Mouse (Mus musculus): Measurements from ENCODE around the gene Sel1l2. TPM values are rescaled to one million over a fixed set of nuclear protein-coding genes. Genes with fewer than 3 reads are reported as not detected.

Gene Sel1l2
- total and polyA plus RNA-seq, 2 experiments from 2014 or later = not detected

- DNase-seq (ENCODE audit: low spot score) (no peak), ATAC-seq (ENCODE audit: low FRiP score) (no peak)
- Histone ChIP-seq H3K4me3 (ENCODE audit: low read depth, low read length) (no peak overlapping the region), H3K9me3 (ENCODE audit: low read length) (no peaks in the 10 kb centered on the region), H3K36me3 (ENCODE audit: insufficient read depth, low read length) (no peaks in the 10 kb centered on the region), H3K9ac (replicated peaks; ENCODE audit: low read length, poor library complexity, severe bottlenecking) (no peak overlapping the region), H3K27me3 (ENCODE audit: insufficient read depth, low read length) (no peaks in the 10 kb centered on the region), H3K4me1 (ENCODE audit: insufficient read depth, low read length) (no peaks in the 10 kb centered on the region), H3K27ac (ENCODE audit: low read depth, low read length) (no peak overlapping the region), H3K4me2 (ENCODE audit: low read depth, low read length, poor library complexity, severe bottlenecking) (no peak overlapping the region)
- no peak for TF ChIP-seq CTCF (IDR thresholded peaks at IDR 0.05)
- 92% methylated on average over 2 of the region's 2 CpGs for whole genome bisulfite sequencing
These were observed 95.7 kb downstream of the Sel1l2 start for GRCm38 (mm10) chr2:140293820-140294219.

GRCm38 (mm10) chr2:140280808-140281207, 108.7 kb downstream of the Sel1l2 start:
- no peaks in the 10 kb centered on the region for H3K27me3 ChIP-seq (ENCODE audit: insufficient read depth, low read length)
- H3K4me2 ChIP-seq (ENCODE audit: low read depth, low read length, poor library complexity, severe bottlenecking) = no peak overlapping the region
- no peak overlapping the region for H3K27ac ChIP-seq (ENCODE audit: low read depth, low read length)
- H3K9ac ChIP-seq (replicated peaks; ENCODE audit: low read length, poor library complexity, severe bottlenecking) = no peak overlapping the region
- ATAC-seq (ENCODE audit: low FRiP score) (no peak), DNase-seq (ENCODE audit: low spot score) (no peak)
- no peaks in the 10 kb centered on the region for H3K4me1 ChIP-seq (ENCODE audit: insufficient read depth, low read length)
- no peaks in the 10 kb centered on the region for H3K9me3 ChIP-seq (ENCODE audit: low read length)
- WGBS = 66% methylated on average over 8 of the region's 8 CpGs
- H3K4me3 ChIP-seq (ENCODE audit: low read depth, low read length) = no peak overlapping the region
- TF ChIP-seq CTCF (IDR thresholded peaks at IDR 0.05) = no peak
- no peaks in the 10 kb centered on the region for H3K36me3 ChIP-seq (ENCODE audit: insufficient read depth, low read length)

GRCm38 (mm10) chr2:140255595-140256141, 133.8 kb downstream of the Sel1l2 start:
- no peak for TF ChIP-seq CTCF (IDR thresholded peaks at IDR 0.05)
- WGBS = 59% methylated on average over 2 of the region's 2 CpGs
- no peak for ATAC-seq (ENCODE audit: low FRiP score)
- Histone ChIP-seq H3K4me2 (ENCODE audit: low read depth, low read length, poor library complexity, severe bottlenecking) (no peak overlapping the region), H3K27me3 (ENCODE audit: insufficient read depth, low read length) (no peaks in the 10 kb centered on the region), H3K4me3 (ENCODE audit: low read depth, low read length) (no peak overlapping the region), H3K9me3 (ENCODE audit: low read length) (no peaks in the 10 kb centered on the region), H3K36me3 (ENCODE audit: insufficient read depth, low read length) (no peaks in the 10 kb centered on the region), H3K27ac (ENCODE audit: low read depth, low read length) (no peak overlapping the region), H3K4me1 (ENCODE audit: insufficient read depth, low read length) (no peaks in the 10 kb centered on the region), H3K9ac (replicated peaks; ENCODE audit: low read length, poor library complexity, severe bottlenecking) (no peak overlapping the region)
- DNase-seq (ENCODE audit: low spot score) = no peak

- no peaks in the 10 kb centered on the region for H3K27me3 ChIP-seq (ENCODE audit: insufficient read depth, low read length)
- H3K4me3 ChIP-seq (ENCODE audit: low read depth, low read length) = no peak overlapping the region
- ATAC-seq (ENCODE audit: low FRiP score) (no peak), DNase-seq (ENCODE audit: low spot score) (no peak)
- no peaks in the 10 kb centered on the region for H3K9me3 ChIP-seq (ENCODE audit: low read length)
- no peaks in the 10 kb centered on the region for H3K36me3 ChIP-seq (ENCODE audit: insufficient read depth, low read length)
- 86% methylated on average over 7 of the region's 7 CpGs for WGBS
- no peak overlapping the region for H3K9ac ChIP-seq (replicated peaks; ENCODE audit: low read length, poor library complexity, severe bottlenecking)
- no peaks in the 10 kb centered on the region for H3K4me1 ChIP-seq (ENCODE audit: insufficient read depth, low read length)
- H3K27ac ChIP-seq (ENCODE audit: low read depth, low read length) = no peak overlapping the region
- no peak for TF ChIP-seq CTCF (IDR thresholded peaks at IDR 0.05)
- H3K4me2 ChIP-seq (ENCODE audit: low read depth, low read length, poor library complexity, severe bottlenecking) = no peak overlapping the region
These were observed 135.2 kb downstream of the Sel1l2 start for GRCm38 (mm10) chr2:140254256-140254655.

DNA sequence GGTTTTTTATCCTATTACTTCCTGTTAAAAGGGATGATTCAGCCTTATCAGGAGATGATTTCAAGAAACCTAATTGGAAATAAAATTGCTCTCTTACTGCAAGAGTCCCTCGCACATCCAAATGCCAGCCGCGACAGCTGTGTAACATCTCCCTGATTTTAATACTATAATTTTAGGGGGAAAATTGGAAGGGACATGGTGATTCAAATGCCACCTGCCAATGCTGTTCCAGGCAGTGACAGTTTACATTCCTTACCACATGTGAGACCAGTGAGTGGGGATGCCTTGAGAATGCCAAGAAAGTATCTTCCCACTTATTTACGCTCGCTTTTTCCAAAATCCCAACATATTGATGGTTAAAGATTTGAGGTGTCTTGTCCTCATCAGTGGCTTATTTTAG, 146.4 kb downstream of the Sel1l2 start:
- ATAC-seq (ENCODE audit: low FRiP score) (no peak), DNase-seq (ENCODE audit: low spot score) (no peak)
- Histone ChIP-seq H3K4me2 (ENCODE audit: low read depth, low read length, poor library complexity, severe bottlenecking) (no peak overlapping the region), H3K4me3 (ENCODE audit: low read depth, low read length) (no peak overlapping the region), H3K9ac (replicated peaks; ENCODE audit: low read length, poor library complexity, severe bottlenecking) (no peak overlapping the region), H3K9me3 (ENCODE audit: low read length) (no peaks in the 10 kb centered on the region), H3K36me3 (ENCODE audit: insufficient read depth, low read length) (no peaks in the 10 kb centered on the region), H3K4me1 (ENCODE audit: insufficient read depth, low read length) (no peaks in the 10 kb centered on the region), H3K27ac (ENCODE audit: low read depth, low read length) (no peak overlapping the region), H3K27me3 (ENCODE audit: insufficient read depth, low read length) (no peaks in the 10 kb centered on the region)
- 78% methylated on average over 5 of the region's 5 CpGs for WGBS
- no peak for TF ChIP-seq CTCF (IDR thresholded peaks at IDR 0.05)

DNA sequence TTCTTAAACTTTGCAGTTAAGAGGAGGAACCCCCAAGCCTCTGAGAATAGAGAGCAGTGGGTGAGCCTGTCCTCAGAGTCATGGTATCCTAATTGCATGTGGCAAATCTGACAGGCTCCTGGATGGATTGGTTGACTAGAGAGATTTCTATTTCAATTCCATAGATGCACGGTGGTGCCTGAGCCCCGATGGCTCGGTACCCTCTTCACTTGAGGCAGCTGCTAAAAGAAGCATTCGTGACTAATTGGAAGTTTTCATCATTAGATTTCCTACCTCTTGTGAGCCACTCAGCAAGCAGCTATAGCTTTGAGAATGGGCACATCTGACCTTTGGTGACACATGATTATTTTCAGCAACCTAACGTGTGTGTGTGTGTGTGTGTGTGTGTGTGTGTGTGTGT, 147.1 kb downstream of the Sel1l2 start:
- no peaks in the 10 kb centered on the region for H3K4me1 ChIP-seq (ENCODE audit: insufficient read depth, low read length)
- H3K9me3 ChIP-seq (ENCODE audit: low read length) = no peaks in the 10 kb centered on the region
- ATAC-seq (ENCODE audit: low FRiP score) (no peak), DNase-seq (ENCODE audit: low spot score) (no peak)
- no peaks in the 10 kb centered on the region for H3K27me3 ChIP-seq (ENCODE audit: insufficient read depth, low read length)
- H3K9ac ChIP-seq (replicated peaks; ENCODE audit: low read length, poor library complexity, severe bottlenecking) = no peak overlapping the region
- no peak for TF ChIP-seq CTCF (IDR thresholded peaks at IDR 0.05)
- H3K4me2 ChIP-seq (ENCODE audit: low read depth, low read length, poor library complexity, severe bottlenecking) = no peak overlapping the region
- H3K36me3 ChIP-seq (ENCODE audit: insufficient read depth, low read length) = no peaks in the 10 kb centered on the region
- H3K27ac ChIP-seq (ENCODE audit: low read depth, low read length) = no peak overlapping the region
- WGBS = 38% methylated on average over 5 of the region's 5 CpGs
- no peak overlapping the region for H3K4me3 ChIP-seq (ENCODE audit: low read depth, low read length)

Data from midbrain, postnatal 0 days (tissue).